ENCODE assay signal across 15 mouse cellular contexts in the genomic region with DNA sequence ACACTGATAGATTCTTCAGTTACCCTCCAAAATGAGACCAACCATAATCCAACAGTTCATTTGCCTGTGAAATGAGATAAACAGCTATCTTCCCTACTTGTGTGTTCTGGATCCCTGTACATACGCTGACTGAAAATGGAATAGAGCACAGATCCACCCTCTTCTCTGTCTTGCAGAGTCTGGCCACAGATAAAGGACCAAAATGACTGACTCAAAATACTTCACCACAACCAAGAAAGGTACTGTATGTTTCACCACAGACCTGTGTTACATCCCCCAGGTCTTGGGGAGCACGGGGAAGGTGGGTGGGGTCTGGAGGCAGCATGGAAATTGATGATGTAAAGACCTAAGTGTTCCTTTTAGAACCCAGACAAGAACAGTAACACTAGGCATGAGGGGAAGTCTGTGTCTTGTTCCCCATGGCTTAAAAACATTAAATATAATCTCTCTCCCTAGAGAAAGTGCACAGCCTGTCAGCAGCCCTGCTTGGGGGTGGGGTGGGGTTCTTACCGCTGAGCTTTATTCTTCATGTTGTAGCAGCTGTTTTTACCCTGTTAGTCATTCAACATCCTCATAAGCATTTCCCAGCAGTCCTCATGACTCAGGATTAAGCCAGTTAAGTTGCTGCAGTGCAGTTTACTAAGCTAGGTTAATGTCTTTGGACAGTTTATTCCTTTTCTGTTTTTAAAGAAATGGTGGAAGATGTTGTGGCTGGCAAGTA. TPM values are rescaled to one million over a fixed set of nuclear protein-coding genes. Genes with fewer than 3 reads are reported as not detected.
DNase-seq lines count a peak whose midpoint lies in the region; ATAC-seq lines count a peak whose summit lies in the region.
"Had no signal": no experiment of that assay in that cellular context is flagged by ENCODE, and none has a peak within 500 bp of the region (broad histone marks: within the 10 kb centered on the region; RNA-seq: fewer than 3 reads in every experiment).

No protein-coding gene starts in this region.

- peak; percentile 33; the same call in 1 of the 2 replicates for ATAC-seq in embryonic facial prominence, embryonic 14.5 days (ENCODE audit: low read depth)
- 0 out of 2 replicates have a peak, but pooled peaks have one; percentile 39 for ATAC-seq in intestine, embryonic 16.5 days

- no peak overlapping the region for H3K4me2 ChIP-seq in embryonic facial prominence, embryonic 14.5 days (ENCODE audit: low read depth, low read length)
- no peak overlapping the region for H3K4me2 ChIP-seq in intestine, embryonic 16.5 days (ENCODE audit: low read depth, low read length)
- H3K4me2 ChIP-seq: embryonic facial prominence, embryonic 12.5 days; hindbrain, embryonic 12.5 days; limb, embryonic 13.5 days; midbrain, embryonic 12.5 days; neural tube, embryonic 13.5 days had no signal

- 62% methylated on average over 3 of the region's 3 CpGs for WGBS in embryonic facial prominence, embryonic 14.5 days
- WGBS in embryonic facial prominence, embryonic 10.5 days: 89% methylated on average over 3 of the region's 3 CpGs
- WGBS in intestine, embryonic 16.5 days: 77% methylated on average over 3 of the region's 3 CpGs

- H3K4me3 ChIP-seq in embryonic facial prominence, embryonic 14.5 days (ENCODE audit: low read depth, low read length): no peak overlapping the region
- no peak overlapping the region for H3K4me3 ChIP-seq in embryonic facial prominence, embryonic 10.5 days
- H3K4me3 ChIP-seq in intestine, embryonic 16.5 days (ENCODE audit: low read length): no peak overlapping the region
- H3K4me3 ChIP-seq: embryonic facial prominence, embryonic 12.5 days; hindbrain, embryonic 12.5 days; limb, embryonic 13.5 days; midbrain, embryonic 12.5 days; neural tube, embryonic 13.5 days had no signal

- no peaks in the 10 kb centered on the region for H3K27me3 ChIP-seq in embryonic facial prominence, embryonic 14.5 days (replicated peaks; ENCODE audit: control insufficient read depth, insufficient read depth, low read length)
- H3K27me3 ChIP-seq in embryonic facial prominence, embryonic 10.5 days (replicated peaks; ENCODE audit: low read depth, poor library complexity, severe bottlenecking): no peaks in the 10 kb centered on the region
- H3K27me3 ChIP-seq in intestine, embryonic 16.5 days (replicated peaks; ENCODE audit: control insufficient read depth, insufficient read depth, low read length): no peaks in the 10 kb centered on the region
- H3K27me3 ChIP-seq: embryonic facial prominence, embryonic 12.5 days; hindbrain, embryonic 12.5 days; limb, embryonic 13.5 days; midbrain, embryonic 12.5 days; neural tube, embryonic 13.5 days had no signal

- H3K4me1 ChIP-seq in embryonic facial prominence, embryonic 14.5 days (ENCODE audit: control insufficient read depth, insufficient read depth, low read length): no peaks in the 10 kb centered on the region
- H3K4me1 ChIP-seq in embryonic facial prominence, embryonic 10.5 days: no peaks in the 10 kb centered on the region
- H3K4me1 ChIP-seq in intestine, embryonic 16.5 days (ENCODE audit: control insufficient read depth, insufficient read depth, low read length): 0 out of 2 replicates have a peak, but pooled peaks cover 4% of the 10 kb centered on the region
- H3K4me1 ChIP-seq: embryonic facial prominence, embryonic 12.5 days; hindbrain, embryonic 12.5 days; midbrain, embryonic 12.5 days; neural tube, embryonic 13.5 days had no signal

- no peak overlapping the region for H3K27ac ChIP-seq in embryonic facial prominence, embryonic 14.5 days (replicated peaks; ENCODE audit: low read depth, low read length)
- no peak overlapping the region for H3K27ac ChIP-seq in embryonic facial prominence, embryonic 10.5 days (replicated peaks)
- no peak overlapping the region for H3K27ac ChIP-seq in intestine, embryonic 16.5 days (ENCODE audit: low read length)
- H3K27ac ChIP-seq: embryonic facial prominence, embryonic 12.5 days; hindbrain, embryonic 12.5 days; limb, embryonic 13.5 days; midbrain, embryonic 12.5 days; neural tube, embryonic 13.5 days had no signal

- DNase-seq in embryonic facial prominence, embryonic 14.5 days (ENCODE audit: low spot score): peak; percentile 45
- no peak for DNase-seq in embryonic facial prominence, embryonic 10.5 days (ENCODE audit: low spot score)
- peak; percentile 23 for DNase-seq in retina, postnatal 1 day
- no peak for DNase-seq in retina, embryonic 14.5 days (ENCODE audit: low spot score)
- DNase-seq in spleen, postnatal 10 days (ENCODE audit: low spot score in 2 of 2): peak; percentile 45 to 50
- DNase-seq in adrenal gland, adult (ENCODE audit: inconsistent age in 2 of 2, low spot score in 1 of 2): no peak
- no peak for DNase-seq in adrenal gland, adult 2 months
- DNase-seq: gastrocnemius, postnatal 10 days; kidney, postnatal 25 days had no signal

- H3K9me3 ChIP-seq in embryonic facial prominence, embryonic 14.5 days (ENCODE audit: control insufficient read depth, low read length): no peaks in the 10 kb centered on the region
- H3K9me3 ChIP-seq in embryonic facial prominence, embryonic 10.5 days: no peaks in the 10 kb centered on the region
- H3K9me3 ChIP-seq in intestine, embryonic 16.5 days (ENCODE audit: control insufficient read depth, low read length): no peaks in the 10 kb centered on the region
- H3K9me3 ChIP-seq: embryonic facial prominence, embryonic 12.5 days; hindbrain, embryonic 12.5 days; limb, embryonic 13.5 days; midbrain, embryonic 12.5 days; neural tube, embryonic 13.5 days had no signal

- H3K36me3 ChIP-seq in embryonic facial prominence, embryonic 14.5 days (ENCODE audit: control insufficient read depth, insufficient read depth, low read length): peaks cover 21% of the 10 kb centered on the region; the same call in 1 of the 2 replicates
- H3K36me3 ChIP-seq in embryonic facial prominence, embryonic 10.5 days (replicated peaks): peaks cover 36% of the 10 kb centered on the region
- 0 out of 2 replicates have a peak, but pooled peaks cover 5% of the 10 kb centered on the region for H3K36me3 ChIP-seq in intestine, embryonic 16.5 days (ENCODE audit: control insufficient read depth, insufficient read depth, low read length)

- H3K9ac ChIP-seq in embryonic facial prominence, embryonic 14.5 days (ENCODE audit: low read depth, low read length): no peak overlapping the region
- no peak overlapping the region for H3K9ac ChIP-seq in intestine, embryonic 16.5 days (ENCODE audit: low read depth, low read length)
- H3K9ac ChIP-seq: embryonic facial prominence, embryonic 12.5 days; hindbrain, embryonic 12.5 days; midbrain, embryonic 12.5 days; neural tube, embryonic 13.5 days had no signal

RNA-seq across cellular contexts. Expression of gene Ap1b1, which starts 22.9 kb away (rescaled TPM):
- polyA plus RNA-seq in embryonic facial prominence, embryonic 14.5 days (2014; fragmentation: Nextera tagmentation; extraction: Ambion mirVana): 48.9 and 57.1 TPM in 2 replicates
- polyA plus RNA-seq in embryonic facial prominence, embryonic 10.5 days (2016; fragmentation: Nextera tagmentation; extraction: Ambion mirVana): 58.6 and 60.2 TPM in 2 replicates
- polyA plus RNA-seq in intestine, embryonic 16.5 days (2015; fragmentation: Nextera tagmentation; extraction: Ambion mirVana): 81.2 and 85.4 TPM in 2 replicates
- total RNA-seq in adrenal gland, adult 2 months (2021): 10 to 100 TPM; 59.0 to 78.0 TPM
- polyA plus RNA-seq in adrenal gland, adult 2 months (2012; rRNA removed): 68.2 and 111 TPM in 2 replicates

RNA-seq across cellular contexts. Expression of gene Rasl10a, which starts 48.4 kb away (rescaled TPM):
- polyA plus RNA-seq in embryonic facial prominence, embryonic 14.5 days (2014; fragmentation: Nextera tagmentation; extraction: Ambion mirVana): 3.8 and 4.8 TPM in 2 replicates
- polyA plus RNA-seq in embryonic facial prominence, embryonic 10.5 days (2016; fragmentation: Nextera tagmentation; extraction: Ambion mirVana): 0.54 and 0.56 TPM in 2 replicates
- polyA plus RNA-seq in intestine, embryonic 16.5 days (2015; fragmentation: Nextera tagmentation; extraction: Ambion mirVana): 0.69 and 0.71 TPM in 2 replicates
- under 1 TPM; 0.35 to 0.52 TPM for total RNA-seq in adrenal gland, adult 2 months (2021)
- polyA plus RNA-seq in adrenal gland, adult 2 months (2012; rRNA removed): 2.2 and 2.6 TPM in 2 replicates

RNA-seq across cellular contexts. Expression of gene Gas2l1, which starts 55.6 kb away (rescaled TPM):
- polyA plus RNA-seq in embryonic facial prominence, embryonic 14.5 days (2014; fragmentation: Nextera tagmentation; extraction: Ambion mirVana): 33.8 and 38.1 TPM in 2 replicates
- 25.3 and 25.7 TPM in 2 replicates for polyA plus RNA-seq in embryonic facial prominence, embryonic 10.5 days (2016; fragmentation: Nextera tagmentation; extraction: Ambion mirVana)
- 17.5 and 21.0 TPM in 2 replicates for polyA plus RNA-seq in intestine, embryonic 16.5 days (2015; fragmentation: Nextera tagmentation; extraction: Ambion mirVana)
- 10 to 100 TPM; 42.6 to 58.4 TPM for total RNA-seq in adrenal gland, adult 2 months (2021)
- polyA plus RNA-seq in adrenal gland, adult 2 months (2012; rRNA removed): 108 and 131 TPM in 2 replicates

Comparison
In these comparisons a context has a peak if more than half of its experiments do, and no peak if none do; other contexts are left out.
1. DNase-seq: peak in embryonic facial prominence, embryonic 14.5 days (single experiment), retina, postnatal 1 day (single experiment) and spleen, postnatal 10 days (2 of 2); none in embryonic facial prominence, embryonic 10.5 days (single experiment), retina, embryonic 14.5 days (single experiment), adrenal gland, adult (0 of 2) and adrenal gland, adult 2 months (single experiment).